In genomic region chr11:98148551-98149301, GRCm38 (mm10) we compare ENCODE assay signal across 7 mouse cellular contexts. TPM values are rescaled to one million over a fixed set of nuclear protein-coding genes. Genes with fewer than 3 reads are reported as not detected.
DNase-seq lines count a peak whose midpoint lies in the region; ATAC-seq and TF ChIP-seq lines count a peak whose summit lies in the region.

No protein-coding gene starts in this region.

- peak; percentile 22; the same call in 1 of the 2 replicates for ATAC-seq in G1E (ENCODE audit: extremely low read depth, insufficient number of reproducible peaks, low FRiP score, poor library complexity, severe bottlenecking)
- peak; percentile 50 for ATAC-seq in erythroid progenitor cell, adult 5-6 weeks (replicated peaks; ENCODE audit: low FRiP score, poor library complexity, severe bottlenecking)
- ATAC-seq in megakaryocyte-erythroid progenitor cell, adult 5-6 weeks (replicated peaks; ENCODE audit: low FRiP score, low TSS enrichment, poor library complexity, severe bottlenecking), result peak; percentile 14; the same call in 1 of the 2 replicates

- DNase-seq in G1E (ENCODE audit: low spot score), result peak; percentile 58
- peak; percentile 68 for DNase-seq in adipocyte (ENCODE audit: low spot score)
- DNase-seq in heart, postnatal 14 days, result peak; percentile 47 to 57
- DNase-seq in left cerebral cortex, postnatal 4 days, result peak; percentile 48
- peak; percentile 42 for DNase-seq in skeletal muscle tissue, adult 2 months (ENCODE audit: low read depth, low spot score)

- H3K4me3 ChIP-seq in G1E (ENCODE audit: low read depth, low read length), result peak overlapping the region; percentile 95

- intact Hi-C loops in heart, postnatal 14 days (cut with DNase I), result loop anchor here (5.0 kb wide), 1 partner anchor 116 kb away; no protein-coding TSS in a partner anchor
- intact Hi-C loops in left cerebral cortex, postnatal 4 days (cut with DNase I), result no loop called here

- no peaks in the 10 kb centered on the region for H3K27me3 ChIP-seq in G1E (ENCODE audit: insufficient read depth, low read length)

- peaks cover 27% of the 10 kb centered on the region for H3K36me3 ChIP-seq in G1E (replicated peaks)

- peaks cover 35% of the 10 kb centered on the region for H3K4me1 ChIP-seq in G1E (ENCODE audit: insufficient read depth, low read depth, low read length)

- H3K9me3 ChIP-seq in G1E (replicated peaks), result no peaks in the 10 kb centered on the region

- TF ChIP-seq CTCF in G1E (IDR thresholded peaks at IDR 0.05; ENCODE audit: low read depth, low read length), result no peak

RNA-seq across cellular contexts. Expression of gene Fbxl20, which starts 1.5 kb away (rescaled TPM):
- total RNA-seq in G1E (2014; fragmentation: Nextera tagmentation) (43.7 and 55.3 TPM in 2 replicates), G1E (2017) (22.4 and 23.7 TPM in 2 replicates)
- polyA plus RNA-seq in G1E (2012), result 12.9 and 13.2 TPM in 2 replicates
- total RNA-seq in erythroid progenitor cell, adult 5-6 weeks (2015; ENCODE audit: low replicate concordance), result 8.6 and 13.4 TPM in 2 replicates
- 1.4 and 7.7 TPM in 2 replicates for total RNA-seq in erythroid progenitor cell, adult 5-6 weeks (2017; ENCODE audit: low replicate concordance)
- total RNA-seq in heart, postnatal 14 days (2021), result 10 to 100 TPM; 19.7 to 22.4 TPM
- 10 to 100 TPM; 24.4 to 27.5 TPM for total RNA-seq in left cerebral cortex, postnatal 4 days (2021)
- 14.3 and 15.9 TPM in 2 replicates for total RNA-seq in megakaryocyte-erythroid progenitor cell, adult 5-6 weeks (2014; fragmentation: Nextera tagmentation)
- total RNA-seq in megakaryocyte-erythroid progenitor cell, adult 5-6 weeks (2017), result 7.4 and 11.8 TPM in 2 replicates

RNA-seq across cellular contexts. Expression of gene Med1, which starts 44.4 kb away (rescaled TPM):
- total RNA-seq in G1E (2014; fragmentation: Nextera tagmentation) (168 and 188 TPM in 2 replicates), G1E (2017) (38.9 and 44.2 TPM in 2 replicates)
- polyA plus RNA-seq in G1E (2012), result 16.6 and 18.0 TPM in 2 replicates
- total RNA-seq in erythroid progenitor cell, adult 5-6 weeks (2015; ENCODE audit: low replicate concordance), result 46.9 and 62.9 TPM in 2 replicates
- 29.0 and 35.2 TPM in 2 replicates for total RNA-seq in erythroid progenitor cell, adult 5-6 weeks (2017; ENCODE audit: low replicate concordance)
- total RNA-seq in heart, postnatal 14 days (2021), result 10 to 100 TPM; 38.0 to 42.9 TPM
- 10 to 100 TPM; 52.1 to 52.2 TPM for total RNA-seq in left cerebral cortex, postnatal 4 days (2021)
- total RNA-seq in megakaryocyte-erythroid progenitor cell, adult 5-6 weeks (2014; fragmentation: Nextera tagmentation), result 81.3 and 88.8 TPM in 2 replicates
- total RNA-seq in megakaryocyte-erythroid progenitor cell, adult 5-6 weeks (2017), result 52.9 and 57.0 TPM in 2 replicates

RNA-seq across cellular contexts. Expression of gene Cdk12, which starts 54.1 kb away (rescaled TPM):
- total RNA-seq in G1E (2014; fragmentation: Nextera tagmentation) (84.8 and 93.7 TPM in 2 replicates), G1E (2017) (45.5 and 54.0 TPM in 2 replicates)
- polyA plus RNA-seq in G1E (2012), result 17.4 and 20.4 TPM in 2 replicates
- 58.0 and 63.3 TPM in 2 replicates for total RNA-seq in erythroid progenitor cell, adult 5-6 weeks (2015; ENCODE audit: low replicate concordance)
- 61.8 and 66.0 TPM in 2 replicates for total RNA-seq in erythroid progenitor cell, adult 5-6 weeks (2017; ENCODE audit: low replicate concordance)
- total RNA-seq in heart, postnatal 14 days (2021), result 10 to 100 TPM; 26.3 to 27.6 TPM
- 10 to 100 TPM; 38.9 to 39.1 TPM for total RNA-seq in left cerebral cortex, postnatal 4 days (2021)
- 73.2 and 76.6 TPM in 2 replicates for total RNA-seq in megakaryocyte-erythroid progenitor cell, adult 5-6 weeks (2014; fragmentation: Nextera tagmentation)
- total RNA-seq in megakaryocyte-erythroid progenitor cell, adult 5-6 weeks (2017), result 56.8 and 65.8 TPM in 2 replicates

Comparison
In these comparisons a context has a peak if more than half of its experiments do, and no peak if none do; other contexts are left out.
1. Peak in every context shown above with its lines: DNase-seq, ATAC-seq and H3K4me3 ChIP-seq.